Mouse (Mus musculus): ENCODE data around the gene Hsd17b14.

Gene Hsd17b14

GRCm38 (mm10) chr7:45529461-45529860 is 25.2 kb upstream of the Hsd17b14 start:
- DNase-seq (ENCODE audit: low read depth, low spot score), result no peak

- no peak for DNase-seq (ENCODE audit: low read depth, low spot score)
Measured at GRCm38 (mm10) chr7:45530643-45531042, 24.1 kb upstream of the Hsd17b14 start.

- no peak for DNase-seq (ENCODE audit: low read depth, low spot score)
Measured at GRCm38 (mm10) chr7:45535676-45536075, 19.0 kb upstream of the Hsd17b14 start.

- no peak for DNase-seq (ENCODE audit: low read depth, low spot score)
Measured at GRCm38 (mm10) chr7:45537602-45538001, 17.1 kb upstream of the Hsd17b14 start.

GRCm38 (mm10) chr7:45538163-45539041 is 16.3 kb upstream of the Hsd17b14 start:
- DNase-seq (ENCODE audit: low read depth, low spot score), result no peak

GRCm38 (mm10) chr7:45539095-45539494 is 15.6 kb upstream of the Hsd17b14 start:
- DNase-seq (ENCODE audit: low read depth, low spot score), result no peak

GRCm38 (mm10) chr7:45540213-45540612 is 14.5 kb upstream of the Hsd17b14 start:
- no peak for DNase-seq (ENCODE audit: low read depth, low spot score)

GRCm38 (mm10) chr7:45544525-45544924 is 10.2 kb upstream of the Hsd17b14 start:
- no peak for DNase-seq (ENCODE audit: low read depth, low spot score)

GRCm38 (mm10) chr7:45549641-45550436 is 4.9 kb upstream of the Hsd17b14 start:
- DNase-seq (ENCODE audit: low read depth, low spot score), result no peak

GRCm38 (mm10) chr7:45550821-45551511 is 3.7 kb upstream of the Hsd17b14 start:
- DNase-seq (ENCODE audit: low read depth, low spot score), result no peak

GRCm38 (mm10) chr7:45551512-45551883 is 3.2 kb upstream of the Hsd17b14 start:
- no peak for DNase-seq (ENCODE audit: low read depth, low spot score)

- no peak for DNase-seq (ENCODE audit: low read depth, low spot score)
Measured at GRCm38 (mm10) chr7:45553519-45553918, 1.2 kb upstream of the Hsd17b14 start.

GRCm38 (mm10) chr7:45553990-45554389 is 703 bp upstream of the Hsd17b14 start:
- no peak for DNase-seq (ENCODE audit: low read depth, low spot score)

- DNase-seq (ENCODE audit: low read depth, low spot score), result peak; percentile 74
Measured at GRCm38 (mm10) chr7:45555787-45556186, 1.1 kb downstream of the Hsd17b14 start.

- no peak for DNase-seq (ENCODE audit: low read depth, low spot score)
Measured at GRCm38 (mm10) chr7:45558907-45559306, 4.2 kb downstream of the Hsd17b14 start.

- no peak for DNase-seq (ENCODE audit: low read depth, low spot score)
Measured at GRCm38 (mm10) chr7:45560241-45560640, 5.5 kb downstream of the Hsd17b14 start.

- peak; percentile 76 for DNase-seq (ENCODE audit: low read depth, low spot score)
Measured at GRCm38 (mm10) chr7:45560843-45561623, 6.3 kb downstream of the Hsd17b14 start.

GRCm38 (mm10) chr7:45561624-45562520 is 7.2 kb downstream of the Hsd17b14 start:
- DNase-seq (ENCODE audit: low read depth, low spot score), result no peak

GRCm38 (mm10) chr7:45564811-45565210 is 10.1 kb downstream of the Hsd17b14 start:
- no peak for DNase-seq (ENCODE audit: low read depth, low spot score)

- DNase-seq (ENCODE audit: low read depth, low spot score), result no peak
Measured at GRCm38 (mm10) chr7:45565446-45565845, 10.8 kb downstream of the Hsd17b14 start.

Measured in mesoderm, embryonic 11.5 days (tissue).